Mouse (Mus musculus) liver, embryonic 14.5 days (tissue): Measurements from ENCODE around the gene Crim1.

Experiments
- CTCF ChIP-seq: IDR thresholded peaks from 2 replicates; pipeline ENCODE4 v1.5.1; 2016; ENCODE audit warnings: antibody characterized with exemption, low read depth, control low read depth
- EP300 ChIP-seq: IDR thresholded peaks from 2 replicates; pipeline ENCODE4 v1.6.1; 2016; ENCODE audit warnings: antibody characterized with exemption, low read depth

- TF ChIP-seq EP300 (no peak), CTCF (no peak)
Measured at GRCm38 (mm10) chr17:78298967-78299540, 99.0 kb downstream of the Crim1 start.
